Mouse (Mus musculus) heart, postnatal 10 days (tissue): ENCODE results near the gene Gabrr2. TPM values are rescaled to one million over a fixed set of nuclear protein-coding genes. Genes with fewer than 3 reads are reported as not detected.
A peak's percentile ranks its signal among the peaks of the same experiment; 100 is the strongest.

ENCODE experiments used
- DNase-seq, 2 experiments: peaks; one replicate each; pipeline ENCODE4 v3.0.0; 2021
- intact Hi-C: fragments of 180-260 bp; cut with DNase I; formaldehyde crosslinking; loops from one replicate; pipeline ENCODE4 v1.15.1; 2025
- total RNA-seq, 2 experiments: library from RNA; stranded (reverse); gene quantifications; 2 replicates each; pipeline ENCODE4 v1.2.3; 2021

Gabrr2 gene
- under 1 TPM in 1 of 2 experiments, not detected in 1; 0.41 TPM for total RNA-seq

- intact Hi-C loops, result no loop called here
- DNase-seq, result no peak
Observed at GRCm38 (mm10) chr4:33062981-33063380, at the start of gene Gabrr2. Gabrr2 (plus strand) TSS chr4:33062999.

GRCm38 (mm10) chr4:33018361-33018999 is 44.3 kb upstream of the Gabrr2 start:
- intact Hi-C loops, result loop anchor here (1.0 to 5.0 kb wide), 2 partner anchors 68 to 261 kb away; partner anchors contain the start of gene Ankrd6
- peak; percentile 89 to 95 for DNase-seq

- DNase-seq, result peak in 1 of 2 experiments; percentile 21
- intact Hi-C loops, result loop anchor here (10.0 kb wide), 1 partner anchor 440 kb away; no protein-coding TSS in a partner anchor
Observed at GRCm38 (mm10) chr4:33024420-33024819, 38.4 kb upstream of the Gabrr2 start.

DNA sequence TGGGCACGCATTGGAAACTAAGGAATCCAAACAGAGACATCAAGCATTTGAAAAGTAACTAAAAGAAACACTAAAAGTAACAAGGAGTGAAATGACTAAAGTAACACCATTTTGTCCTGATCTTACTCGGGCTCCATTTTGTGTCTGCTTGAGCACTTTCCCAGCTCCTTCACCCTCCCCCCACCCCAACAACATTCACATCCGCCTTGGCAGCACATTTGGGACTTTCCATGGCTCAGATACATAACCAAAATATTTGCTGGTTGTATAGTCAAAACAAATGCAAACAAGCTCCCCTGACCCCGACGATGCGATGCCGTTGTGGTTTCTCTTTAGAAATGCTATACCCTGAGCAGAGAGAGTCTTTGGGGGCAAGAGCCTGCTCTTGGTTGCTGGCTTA is 33.7 kb upstream of the Gabrr2 start:
- intact Hi-C loops, result loop anchor here (5.0 to 10.0 kb wide), 2 partner anchors 88 to 444 kb away; no protein-coding TSS in a partner anchor
- DNase-seq, result no peak

DNA sequence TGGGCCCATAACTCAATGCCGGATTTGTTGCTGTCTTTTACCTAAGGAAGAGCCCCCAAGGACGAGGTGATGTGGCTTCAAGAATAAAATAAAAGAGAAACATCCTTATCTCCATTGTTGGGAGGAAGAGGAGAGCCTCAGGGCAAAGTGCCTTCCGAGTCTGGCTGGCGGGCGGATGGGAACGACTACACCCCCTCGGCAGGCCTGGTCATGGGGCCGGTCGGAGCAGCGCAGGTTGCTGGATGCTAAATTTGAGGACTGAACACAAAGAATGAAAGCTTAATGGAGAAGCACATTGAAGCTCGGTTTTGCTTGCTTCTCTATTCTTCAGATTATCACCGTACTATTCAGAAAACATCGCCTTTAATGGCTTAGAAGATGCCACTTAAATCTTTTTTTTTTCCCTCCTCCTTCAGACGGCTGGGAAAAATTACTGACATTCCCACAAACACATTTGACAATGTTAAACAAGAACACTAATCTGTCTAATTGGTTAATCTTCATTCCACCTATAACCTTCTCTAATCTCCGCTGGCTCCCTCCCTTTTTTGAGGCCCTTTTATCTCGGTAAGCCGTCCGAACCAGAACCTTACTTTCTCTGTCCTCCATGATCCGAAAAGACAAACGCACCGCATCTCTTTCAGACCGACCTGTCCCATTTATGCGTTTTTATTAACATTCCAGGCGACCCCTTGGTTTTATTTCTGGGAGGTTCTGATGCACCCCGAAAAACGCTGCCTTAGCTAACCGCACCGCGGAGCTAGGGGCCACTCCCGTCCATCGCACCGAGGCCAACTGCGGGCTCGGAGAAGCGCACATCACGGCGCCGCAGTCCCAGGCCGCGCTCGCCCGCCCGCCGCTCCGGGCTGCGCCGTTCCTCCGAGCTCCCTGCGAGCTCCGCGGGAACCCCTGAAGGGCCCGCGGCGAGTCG is 32.3 kb upstream of the Gabrr2 start:
- DNase-seq, result peak; percentile 19 to 27
- intact Hi-C loops, result loop anchor here (5.0 to 10.0 kb wide), 4 partner anchors 217 to 416 kb away; partner anchors contain the start of genes Casp8ap2, Mdn1 and Pnrc1

GRCm38 (mm10) chr4:33031195-33031960 is 31.4 kb upstream of the Gabrr2 start, which contains the start of gene Ube2j1:
Ube2j1 (plus strand) TSS chr4:33031416.
- DNase-seq, result peak; percentile 92 to 94
- intact Hi-C loops, result loop anchor here (5.0 to 10.0 kb wide), 4 partner anchors 216 to 417 kb away; partner anchors contain the start of genes Casp8ap2, Mdn1 and Pnrc1

DNA sequence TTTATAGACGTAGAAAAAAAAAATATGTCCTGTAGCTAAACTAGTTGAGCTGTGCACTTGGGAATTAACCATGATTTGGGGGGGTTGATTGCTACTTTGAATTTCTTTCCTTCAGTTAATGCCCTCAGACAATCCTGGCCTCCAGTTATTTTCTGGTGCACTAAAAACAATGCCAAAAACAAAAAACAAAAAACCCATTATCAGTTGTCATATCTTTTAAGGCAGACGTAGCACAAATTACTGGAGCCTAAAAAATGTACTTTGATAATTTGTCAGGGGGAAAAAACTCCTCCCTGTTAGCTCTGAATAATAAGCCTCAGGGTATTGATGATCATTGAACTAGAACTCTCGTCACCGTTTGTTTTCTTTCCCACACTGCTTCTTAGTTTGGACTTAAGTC is 30.8 kb upstream of the Gabrr2 start:
- intact Hi-C loops, result loop anchor here (5.0 to 10.0 kb wide), 4 partner anchors 215 to 417 kb away; partner anchors contain the start of genes Casp8ap2, Mdn1 and Pnrc1
- no peak for DNase-seq

- intact Hi-C loops, result loop anchor here (5.0 to 10.0 kb wide), 4 partner anchors 214 to 419 kb away; partner anchors contain the start of genes Casp8ap2, Mdn1 and Pnrc1
- no peak for DNase-seq
Observed at GRCm38 (mm10) chr4:33033515-33033914, 29.3 kb upstream of the Gabrr2 start.

GRCm38 (mm10) chr4:33039826-33040225 is 23.0 kb upstream of the Gabrr2 start:
- no peak for DNase-seq
- intact Hi-C loops, result loop anchor here (10.0 kb wide), 2 partner anchors 385 to 425 kb away; partner anchors contain the start of genes Casp8ap2 and Mdn1

GRCm38 (mm10) chr4:33049601-33050000 is 13.2 kb upstream of the Gabrr2 start:
- intact Hi-C loops, result no loop called here
- DNase-seq, result no peak

GRCm38 (mm10) chr4:33052055-33052454 is 10.7 kb upstream of the Gabrr2 start:
- no peak for DNase-seq
- intact Hi-C loops, result no loop called here

GRCm38 (mm10) chr4:33052650-33053049 is 10.1 kb upstream of the Gabrr2 start:
- DNase-seq, result no peak
- intact Hi-C loops, result no loop called here

GRCm38 (mm10) chr4:33054426-33054825 is 8.4 kb upstream of the Gabrr2 start:
- DNase-seq, result no peak
- intact Hi-C loops, result no loop called here

- DNase-seq, result peak; percentile 33 to 36
- intact Hi-C loops, result no loop called here
Observed at GRCm38 (mm10) chr4:33056317-33056716, 6.5 kb upstream of the Gabrr2 start.

DNA sequence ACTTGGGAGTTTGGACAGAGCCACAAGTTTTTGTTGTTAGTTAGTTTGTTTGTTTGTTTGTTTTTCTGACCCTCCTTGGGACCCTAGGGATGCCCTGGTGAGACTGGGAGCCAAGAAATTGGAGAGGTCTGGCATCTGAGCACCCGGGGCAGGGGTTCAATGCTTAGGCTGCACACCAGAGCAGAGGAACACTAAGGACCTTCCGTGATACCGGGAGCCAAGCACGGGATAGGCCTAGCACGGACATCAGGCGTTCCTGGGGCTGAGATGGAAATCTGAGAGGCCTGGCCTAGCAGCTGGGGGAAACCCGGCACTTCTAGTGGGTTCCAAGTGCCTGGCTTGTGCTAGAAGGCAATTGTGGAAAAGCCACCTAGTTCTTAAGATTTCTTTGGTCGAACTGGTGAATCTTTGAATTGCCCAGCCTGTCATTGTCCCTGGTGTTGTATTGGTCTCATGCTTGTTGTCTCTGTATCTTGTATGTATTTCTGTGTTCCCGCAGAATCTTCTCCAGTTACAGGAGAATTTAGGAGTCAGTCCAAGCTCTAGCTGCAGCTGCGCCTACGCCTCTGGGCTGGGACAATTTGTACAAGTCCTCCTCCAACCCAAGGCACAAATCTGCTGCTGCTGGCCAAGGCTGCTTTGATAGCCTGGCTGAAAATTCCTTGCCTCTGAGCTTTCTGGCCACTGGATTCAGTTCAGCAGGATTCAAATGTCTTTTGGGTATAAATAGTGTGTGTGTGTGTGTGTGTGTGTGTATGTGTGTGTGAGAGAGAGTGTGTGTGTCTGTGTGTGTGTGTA is 4.7 kb upstream of the Gabrr2 start:
- DNase-seq, result peak; percentile 83 to 87
- intact Hi-C loops, result no loop called here

- intact Hi-C loops, result no loop called here
- DNase-seq, result no peak
Observed at GRCm38 (mm10) chr4:33061158-33061557, 1.6 kb upstream of the Gabrr2 start.

DNA sequence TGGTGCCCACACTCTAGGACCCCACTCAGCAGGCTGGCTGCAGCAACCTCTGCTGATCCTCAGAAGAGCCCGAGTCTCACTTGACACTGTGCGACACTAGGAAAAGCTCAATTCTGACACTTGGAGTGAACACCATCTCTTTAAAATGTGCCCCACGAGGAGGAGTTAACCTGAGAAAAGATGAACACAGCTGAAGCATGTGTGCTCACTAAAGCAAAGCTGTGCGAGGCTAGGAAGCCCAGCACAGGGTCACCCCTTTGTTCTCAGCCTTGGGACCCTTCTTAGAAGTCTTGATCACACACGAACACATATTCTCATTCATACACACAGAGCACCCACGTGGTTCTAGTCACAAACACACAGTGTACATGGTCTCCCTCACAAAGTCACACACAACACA is 2.2 kb downstream of the Gabrr2 start:
- DNase-seq, result no peak
- intact Hi-C loops, result no loop called here

GRCm38 (mm10) chr4:33066223-33066960 is 3.6 kb downstream of the Gabrr2 start:
- intact Hi-C loops, result no loop called here
- no peak for DNase-seq

GRCm38 (mm10) chr4:33067331-33067730 is 4.5 kb downstream of the Gabrr2 start:
- DNase-seq, result no peak
- intact Hi-C loops, result no loop called here
